Mouse (Mus musculus): ENCODE results near the gene Sp7. TPM values are rescaled to one million over a fixed set of nuclear protein-coding genes. Genes with fewer than 3 reads are reported as not detected.

The Sp7 gene
- polyA plus RNA-seq, 1 experiment, result 0.10 TPM

GRCm38 (mm10) chr15:102405489-102406195 is 38.7 kb upstream of the Sp7 start, which contains the start of gene Sp1:
TSS of gene Sp1 (plus strand) at chr15:102406143.
- H3K36me3 ChIP-seq (replicated peaks; ENCODE audit: low read length), result peaks cover 36% of the 10 kb centered on the region
- H3K4me3 ChIP-seq (replicated peaks), result peak within 1 kb of the TSS; percentile 96
- no peaks in the 10 kb centered on the region for H3K9me3 ChIP-seq
- no peak for TF ChIP-seq GATA1 (IDR thresholded peaks at IDR 0.05; ENCODE audit: borderline replicate concordance, low read length)
- TF ChIP-seq FLI1 (IDR thresholded peaks at IDR 0.05; ENCODE audit: low read length), result no peak
- H3K4me1 ChIP-seq, result peaks cover 64% of the 10 kb centered on the region
- no peaks in the 10 kb centered on the region for H3K27me3 ChIP-seq (replicated peaks)

DNA sequence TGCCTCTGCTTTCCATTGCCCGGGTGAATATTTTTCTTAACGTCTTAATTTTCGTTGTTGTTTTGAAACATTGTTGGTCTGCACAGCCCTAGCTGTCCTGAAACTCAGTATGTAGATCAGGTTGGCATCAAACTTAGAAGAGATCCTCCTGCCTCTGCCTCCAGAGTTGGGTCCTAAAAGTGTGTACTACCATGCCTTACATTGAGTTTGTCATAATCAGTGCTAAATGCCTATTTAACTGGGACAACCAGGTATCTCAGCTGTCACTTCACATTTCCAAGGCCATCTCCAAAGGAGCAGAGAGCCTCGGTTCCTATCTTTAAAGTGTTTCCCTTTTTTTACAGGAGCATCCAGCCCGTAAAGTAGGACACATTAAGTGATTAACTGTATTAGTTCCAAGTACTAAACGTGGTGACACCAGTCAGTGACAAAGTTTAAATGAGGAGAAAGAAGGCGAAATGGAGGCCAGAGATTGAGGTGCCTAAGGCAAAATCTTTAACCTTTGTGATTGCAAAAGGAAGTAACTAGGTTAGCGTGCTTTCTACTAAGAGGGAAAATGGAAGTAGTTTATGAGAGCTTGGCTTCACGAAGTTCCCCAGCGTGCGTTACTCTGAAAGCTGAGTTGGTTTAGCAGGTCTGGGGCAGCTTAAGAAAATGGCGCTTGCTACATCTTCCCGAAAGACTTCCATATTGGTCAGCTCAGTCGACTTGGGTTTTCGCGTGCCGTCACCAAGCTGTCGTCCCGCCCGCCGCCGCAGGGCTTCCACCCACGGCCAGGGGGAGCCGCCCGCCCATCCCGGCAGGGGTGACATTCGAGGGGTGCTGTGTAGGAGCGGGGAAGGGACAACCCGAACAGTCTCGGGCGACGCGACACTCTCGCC is 37.9 kb upstream of the Sp7 start:
- Histone ChIP-seq H3K36me3 (replicated peaks; ENCODE audit: low read length) (peaks cover 28% of the 10 kb centered on the region), H3K9me3 (no peaks in the 10 kb centered on the region), H3K4me3 (replicated peaks) (peak overlapping the region; percentile 96), H3K27me3 (replicated peaks) (no peaks in the 10 kb centered on the region), H3K4me1 (peaks cover 64% of the 10 kb centered on the region)
- no peak for TF ChIP-seq GATA1 (IDR thresholded peaks at IDR 0.05; ENCODE audit: borderline replicate concordance, low read length)
- no peak for TF ChIP-seq FLI1 (IDR thresholded peaks at IDR 0.05; ENCODE audit: low read length)

DNA sequence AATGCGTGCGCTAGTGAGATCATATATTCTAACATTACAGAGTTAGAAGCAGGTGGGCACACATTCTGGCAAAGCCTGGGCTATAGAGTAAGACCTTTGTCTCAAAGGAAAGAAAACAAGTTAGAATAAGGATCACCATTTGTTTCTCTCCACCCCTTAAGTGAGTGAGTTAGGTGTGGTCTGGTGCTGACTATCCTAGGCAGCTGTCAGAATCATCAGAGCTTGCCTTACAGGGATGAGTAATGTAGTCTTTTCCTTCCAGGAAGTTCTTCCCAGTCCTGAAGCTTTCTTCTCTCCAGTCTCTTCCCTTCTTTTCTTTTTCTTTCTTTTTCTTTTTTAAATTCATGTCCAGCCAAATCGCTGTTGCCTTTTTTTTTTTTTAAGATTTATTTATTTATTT is 35.2 kb upstream of the Sp7 start:
- H3K4me3 ChIP-seq (replicated peaks), result no peak overlapping the region
- H3K27me3 ChIP-seq (replicated peaks), result no peaks in the 10 kb centered on the region
- H3K36me3 ChIP-seq (replicated peaks; ENCODE audit: low read length), result peaks cover 2% of the 10 kb centered on the region
- TF ChIP-seq GATA1 (IDR thresholded peaks at IDR 0.05; ENCODE audit: borderline replicate concordance, low read length), result no peak
- TF ChIP-seq FLI1 (IDR thresholded peaks at IDR 0.05; ENCODE audit: low read length), result no peak
- no peaks in the 10 kb centered on the region for H3K9me3 ChIP-seq
- H3K4me1 ChIP-seq, result peaks cover 56% of the 10 kb centered on the region

GRCm38 (mm10) chr15:102401278-102401677 is 34.3 kb upstream of the Sp7 start:
- Histone ChIP-seq H3K27me3 (replicated peaks) (no peaks in the 10 kb centered on the region), H3K36me3 (replicated peaks; ENCODE audit: low read length) (no peaks in the 10 kb centered on the region), H3K4me3 (replicated peaks) (peak overlapping the region; percentile 44), H3K4me1 (peaks cover 57% of the 10 kb centered on the region), H3K9me3 (no peaks in the 10 kb centered on the region)
- TF ChIP-seq FLI1 (IDR thresholded peaks at IDR 0.05; ENCODE audit: low read length) (no peak), GATA1 (IDR thresholded peaks at IDR 0.05; ENCODE audit: borderline replicate concordance, low read length) (no peak)

GRCm38 (mm10) chr15:102400476-102401045 is 33.6 kb upstream of the Sp7 start:
- H3K27me3 ChIP-seq (replicated peaks), result no peaks in the 10 kb centered on the region
- peaks cover 64% of the 10 kb centered on the region for H3K4me1 ChIP-seq
- TF ChIP-seq GATA1 (IDR thresholded peaks at IDR 0.05; ENCODE audit: borderline replicate concordance, low read length) (no peak), FLI1 (IDR thresholded peaks at IDR 0.05; ENCODE audit: low read length) (no peak)
- peak overlapping the region; percentile 78 for H3K4me3 ChIP-seq (replicated peaks)
- no peaks in the 10 kb centered on the region for H3K9me3 ChIP-seq
- H3K36me3 ChIP-seq (replicated peaks; ENCODE audit: low read length), result no peaks in the 10 kb centered on the region

GRCm38 (mm10) chr15:102399229-102400221 is 32.5 kb upstream of the Sp7 start:
- H3K4me1 ChIP-seq, result peaks cover 71% of the 10 kb centered on the region

DNA sequence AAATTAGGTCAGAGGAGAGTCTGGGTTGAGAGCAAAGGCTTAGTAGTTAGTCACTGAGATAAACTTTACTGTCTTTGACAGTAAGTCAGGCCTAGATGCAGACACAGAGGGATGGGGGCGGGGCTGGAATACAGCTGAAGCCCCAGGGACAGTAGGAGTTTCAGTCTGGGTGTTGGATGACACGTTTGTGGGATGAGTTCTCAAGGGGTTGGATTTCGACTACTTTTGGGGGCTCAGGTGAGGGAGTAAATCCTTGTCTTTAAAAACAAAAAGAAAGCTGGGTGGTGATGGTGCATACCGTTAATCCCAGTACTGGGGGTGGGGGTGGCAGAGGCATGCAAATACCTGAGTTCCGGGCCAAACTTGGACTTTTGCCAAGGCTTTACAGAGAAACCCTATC is 31.6 kb upstream of the Sp7 start:
- H3K9me3 ChIP-seq, result no peaks in the 10 kb centered on the region
- H3K4me1 ChIP-seq, result peaks cover 75% of the 10 kb centered on the region
- H3K4me3 ChIP-seq (replicated peaks), result peak overlapping the region; percentile 59
- no peaks in the 10 kb centered on the region for H3K36me3 ChIP-seq (replicated peaks; ENCODE audit: low read length)
- no peaks in the 10 kb centered on the region for H3K27me3 ChIP-seq (replicated peaks)
- TF ChIP-seq GATA1 (IDR thresholded peaks at IDR 0.05; ENCODE audit: borderline replicate concordance, low read length) (no peak), FLI1 (IDR thresholded peaks at IDR 0.05; ENCODE audit: low read length) (no peak)

More at GRCm38 (mm10) chr15:102399229-102400221, 32.5 kb upstream of the Sp7 start:
- Histone ChIP-seq H3K4me3 (replicated peaks) (peak overlapping the region; percentile 91), H3K9me3 (no peaks in the 10 kb centered on the region), H3K36me3 (replicated peaks; ENCODE audit: low read length) (no peaks in the 10 kb centered on the region), H3K27me3 (replicated peaks) (no peaks in the 10 kb centered on the region)
- no peak for TF ChIP-seq FLI1 (IDR thresholded peaks at IDR 0.05; ENCODE audit: low read length)
- TF ChIP-seq GATA1 (IDR thresholded peaks at IDR 0.05; ENCODE audit: borderline replicate concordance, low read length), result no peak

DNA sequence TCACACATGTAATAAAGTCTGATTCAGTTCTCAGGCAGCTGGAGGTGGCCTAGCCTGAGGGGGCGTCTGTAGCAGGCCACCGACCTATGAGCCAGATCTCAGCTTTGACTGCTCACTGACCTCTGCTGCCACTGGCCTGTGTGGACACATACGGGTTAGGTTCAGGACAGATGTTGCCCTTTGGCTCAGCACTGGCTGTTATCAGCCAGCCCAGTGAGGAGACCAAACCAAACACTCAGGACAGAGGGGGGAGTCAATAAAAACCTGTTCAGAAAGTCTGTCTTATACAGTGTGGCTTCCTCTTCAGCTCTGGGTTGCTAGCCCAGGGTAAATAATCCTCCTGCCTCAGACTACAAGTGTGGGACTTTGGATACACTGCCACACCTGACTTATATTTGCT is 28.1 kb upstream of the Sp7 start:
- Histone ChIP-seq H3K4me3 (replicated peaks) (peak overlapping the region; percentile 77), H3K36me3 (replicated peaks; ENCODE audit: low read length) (no peaks in the 10 kb centered on the region), H3K9me3 (no peaks in the 10 kb centered on the region), H3K27me3 (replicated peaks) (no peaks in the 10 kb centered on the region), H3K4me1 (peaks cover 84% of the 10 kb centered on the region)
- TF ChIP-seq FLI1 (IDR thresholded peaks at IDR 0.05; ENCODE audit: low read length) (no peak), GATA1 (IDR thresholded peaks at IDR 0.05; ENCODE audit: borderline replicate concordance, low read length) (no peak)

DNA sequence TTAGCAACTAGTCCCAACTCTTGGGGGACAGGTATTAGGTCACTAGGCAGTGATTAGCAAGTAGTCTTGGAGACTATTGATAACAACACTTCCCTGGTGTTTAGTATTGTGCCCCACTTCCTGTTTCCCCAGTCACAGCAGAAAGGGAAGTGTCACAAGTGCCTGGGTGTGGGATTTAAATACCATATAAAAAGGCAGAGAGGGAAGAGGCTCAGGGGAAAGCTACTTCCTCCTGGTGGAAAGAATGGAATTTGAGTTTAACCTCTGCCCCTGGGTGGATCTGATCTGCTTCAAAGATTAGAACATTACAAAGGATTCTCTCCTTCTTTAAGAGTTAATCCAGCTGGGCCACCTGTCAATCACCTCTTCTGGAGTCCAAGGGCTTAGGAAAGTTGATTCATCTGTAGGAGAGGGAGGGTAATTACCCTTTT is 26.6 kb upstream of the Sp7 start:
- H3K4me1 ChIP-seq, result peaks cover 77% of the 10 kb centered on the region
- no peak overlapping the region for H3K4me3 ChIP-seq (replicated peaks)
- no peaks in the 10 kb centered on the region for H3K9me3 ChIP-seq
- H3K36me3 ChIP-seq (replicated peaks; ENCODE audit: low read length), result no peaks in the 10 kb centered on the region
- H3K27me3 ChIP-seq (replicated peaks), result no peaks in the 10 kb centered on the region
- no peak for TF ChIP-seq GATA1 (IDR thresholded peaks at IDR 0.05; ENCODE audit: borderline replicate concordance, low read length)
- no peak for TF ChIP-seq FLI1 (IDR thresholded peaks at IDR 0.05; ENCODE audit: low read length)
